Mouse (Mus musculus): ENCODE measurements at regions not wholly inside any gene's neighbourhood (a gene's known extent, or its start where the extent isn't known, plus 50 kb on each side); places are given as distances from the start of the nearest gene placed in this dataset.
A peak's percentile ranks its signal among the peaks of the same experiment; 100 is the strongest.

GRCm38 (mm10) chr19:26938911-26939310, 53.2 kb downstream of the Gm815 start:
- DNase-seq = no peak

GRCm38 (mm10) chr19:26944006-26944405, 58.3 kb downstream of the Gm815 start:
- DNase-seq = no peak

GRCm38 (mm10) chr19:26946562-26946961, 60.9 kb downstream of the Gm815 start:
- no peak for DNase-seq

- DNase-seq = no peak
These were observed 62.8 kb downstream of the Gm815 start for GRCm38 (mm10) chr19:26948479-26948878.

GRCm38 (mm10) chr19:26949153-26949552, 63.5 kb downstream of the Gm815 start:
- no peak for DNase-seq

- DNase-seq = no peak
These were observed 67.7 kb downstream of the Gm815 start for GRCm38 (mm10) chr19:26953348-26953747.

GRCm38 (mm10) chr19:26966055-26966760, 80.5 kb downstream of the Gm815 start:
- no peak for DNase-seq

GRCm38 (mm10) chr19:26973058-26973457, 87.4 kb downstream of the Gm815 start:
- no peak for DNase-seq

- DNase-seq = no peak
These were observed 88.3 kb downstream of the Gm815 start for GRCm38 (mm10) chr19:26973773-26974548.

- no peak for DNase-seq
These were observed 89.0 kb downstream of the Gm815 start for GRCm38 (mm10) chr19:26974576-26975204.

- no peak for DNase-seq
These were observed 91.1 kb downstream of the Gm815 start for GRCm38 (mm10) chr19:26976604-26977322.

- DNase-seq = peak; percentile 20
These were observed 92.4 kb downstream of the Gm815 start for GRCm38 (mm10) chr19:26977887-26978639.

- no peak for DNase-seq
These were observed 92.9 kb downstream of the Gm815 start for GRCm38 (mm10) chr19:26978640-26979007.

- no peak for DNase-seq
These were observed 93.6 kb downstream of the Gm815 start for GRCm38 (mm10) chr19:26979322-26979721.

- DNase-seq = no peak
These were observed 101.0 kb downstream of the Gm815 start for GRCm38 (mm10) chr19:26986672-26987071.

- no peak for DNase-seq
These were observed 101.5 kb downstream of the Gm815 start for GRCm38 (mm10) chr19:26987197-26987596.

- no peak for DNase-seq
These were observed 102.3 kb downstream of the Gm815 start for GRCm38 (mm10) chr19:26987909-26988456.

GRCm38 (mm10) chr19:26994586-26995352, 109.1 kb downstream of the Gm815 start:
- no peak for DNase-seq

GRCm38 (mm10) chr19:26999596-26999995, 113.9 kb downstream of the Gm815 start:
- no peak for DNase-seq

GRCm38 (mm10) chr19:27021930-27022329, 136.2 kb downstream of the Gm815 start:
- no peak for DNase-seq

GRCm38 (mm10) chr19:27022917-27023316, 137.2 kb downstream of the Gm815 start:
- no peak for DNase-seq
